Mouse (Mus musculus): ENCODE measurements at regions not wholly inside any gene's neighbourhood (a gene's known extent, or its start where the extent isn't known, plus 50 kb on each side); places are given as distances from the start of the nearest gene placed in this dataset.

DNA sequence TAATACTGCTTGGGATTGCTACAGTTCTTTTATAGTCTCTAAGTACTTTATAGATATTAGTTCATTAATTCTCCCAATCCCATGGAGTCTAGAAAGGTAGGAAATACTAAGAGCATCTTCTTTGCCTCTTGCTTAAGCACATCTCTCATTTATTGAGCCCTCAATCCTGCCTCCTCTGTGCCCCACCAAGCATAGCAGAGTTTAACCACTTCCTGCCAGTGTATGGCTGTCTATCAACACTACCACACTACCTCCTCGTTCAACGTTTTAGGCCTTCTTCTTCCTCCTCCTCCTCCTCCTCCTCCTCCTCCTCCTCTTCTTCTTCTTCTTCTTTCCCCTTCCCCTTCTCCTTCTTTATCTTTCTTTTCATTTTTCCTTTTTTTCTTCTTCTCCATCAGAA, 839.1 kb downstream of the Ets1 start:
- H3K36me3 ChIP-seq (replicated peaks): no peaks in the 10 kb centered on the region
- WGBS: 79% methylated on average over 2 of the region's 2 CpGs
- H3K4me2 ChIP-seq: no peak overlapping the region
- ATAC-seq (ENCODE audit: low FRiP score): no peak
- H3K27ac ChIP-seq: no peak overlapping the region
- no peak overlapping the region for H3K9ac ChIP-seq
- no peak overlapping the region for H3K4me3 ChIP-seq (replicated peaks)
- H3K4me1 ChIP-seq: no peaks in the 10 kb centered on the region
- no peaks in the 10 kb centered on the region for H3K9me3 ChIP-seq
- no peaks in the 10 kb centered on the region for H3K27me3 ChIP-seq

DNA sequence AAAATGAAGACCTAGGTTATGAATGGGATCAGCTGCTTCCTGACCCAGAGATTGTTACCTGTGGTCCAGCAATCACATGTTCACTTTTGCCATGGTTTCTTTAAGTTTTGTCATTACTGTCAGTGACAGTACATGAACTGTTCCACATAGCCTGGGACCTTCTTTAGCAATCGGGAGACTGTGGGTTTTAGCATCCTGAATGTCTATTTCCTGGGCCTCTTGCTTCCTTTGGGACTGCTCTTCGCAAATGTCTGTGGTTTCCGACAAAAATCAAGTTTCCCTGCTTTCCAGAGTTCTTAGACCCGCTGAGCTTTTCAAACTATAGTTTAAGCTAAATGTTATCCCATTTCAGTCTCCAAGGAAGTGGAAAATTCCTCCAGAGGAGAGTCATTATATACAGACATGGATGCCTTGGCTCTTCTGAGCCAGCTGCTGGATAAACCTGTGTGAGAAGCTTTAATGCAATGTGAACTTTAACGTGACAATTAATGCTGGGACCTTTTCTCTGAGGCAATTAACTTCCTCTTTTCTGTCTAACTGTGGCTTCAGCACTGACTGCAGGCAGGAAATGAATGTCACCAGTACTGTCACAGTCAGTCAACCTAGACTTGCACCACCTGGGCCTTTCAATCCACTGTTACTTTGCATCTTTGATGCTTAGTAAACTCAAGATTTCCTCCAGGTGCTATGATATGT, 847.0 kb downstream of the Ets1 start:
- Histone ChIP-seq H3K4me1 (no peaks in the 10 kb centered on the region), H3K4me2 (no peak overlapping the region), H3K27me3 (no peaks in the 10 kb centered on the region), H3K9ac (no peak overlapping the region), H3K4me3 (replicated peaks) (no peak overlapping the region), H3K27ac (no peak overlapping the region), H3K9me3 (no peaks in the 10 kb centered on the region), H3K36me3 (replicated peaks) (no peaks in the 10 kb centered on the region)
- WGBS: 69% methylated on average over 5 of the region's 5 CpGs
- ATAC-seq (ENCODE audit: low FRiP score): no peak

DNA sequence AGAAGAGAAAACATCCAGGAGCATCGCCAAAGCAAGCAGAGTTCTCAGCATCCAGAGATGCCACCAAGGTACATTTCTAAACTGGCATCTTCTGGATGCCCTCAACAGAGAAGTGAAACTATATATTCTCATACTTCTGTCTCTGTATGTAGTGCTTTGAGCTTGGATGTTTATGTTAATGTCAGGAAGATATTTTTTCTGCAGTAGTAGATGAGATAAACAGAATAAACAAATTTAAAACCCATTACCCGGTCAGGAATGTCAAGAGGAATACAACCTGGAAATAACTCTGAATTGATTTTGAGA, 847.5 kb downstream of the Ets1 start:
- ATAC-seq (ENCODE audit: low FRiP score): no peak
- Histone ChIP-seq H3K27ac (no peak overlapping the region), H3K36me3 (replicated peaks) (no peaks in the 10 kb centered on the region), H3K9me3 (no peaks in the 10 kb centered on the region), H3K9ac (no peak overlapping the region), H3K4me2 (no peak overlapping the region), H3K4me3 (replicated peaks) (no peak overlapping the region), H3K27me3 (no peaks in the 10 kb centered on the region), H3K4me1 (no peaks in the 10 kb centered on the region)
- WGBS: 94% methylated on average over 2 of the region's 2 CpGs

DNA sequence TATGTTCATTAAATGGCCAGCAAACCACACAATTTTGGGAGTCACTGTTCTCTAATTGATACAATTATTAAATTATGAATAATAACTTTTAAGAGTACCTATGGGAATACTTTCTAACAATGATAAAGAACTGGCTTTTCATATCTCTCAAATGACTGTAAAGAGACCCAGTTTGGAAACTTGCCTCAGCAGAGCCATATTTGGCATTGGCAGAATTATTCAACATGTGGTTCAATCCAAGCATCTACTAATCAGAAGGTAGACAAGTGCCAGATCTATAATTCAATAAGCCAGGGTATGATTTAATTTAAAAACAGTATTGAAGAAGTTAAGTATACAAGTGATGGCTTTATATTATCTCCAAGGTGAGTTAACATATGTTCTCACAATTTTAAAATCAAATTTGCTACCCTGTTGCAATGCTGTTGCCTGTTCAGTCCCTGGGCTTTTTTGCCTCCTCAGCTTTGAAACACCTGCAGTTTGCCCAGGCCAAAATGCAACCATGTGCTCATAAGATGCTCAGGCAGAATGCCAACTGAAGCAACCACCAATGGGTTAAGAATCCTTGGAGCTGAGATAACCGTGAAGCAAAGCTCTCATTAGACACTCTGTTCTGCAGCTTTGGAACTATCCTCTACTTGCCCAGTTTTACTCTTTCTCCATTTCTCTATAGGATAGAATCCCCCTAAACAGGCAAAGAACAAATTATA, 897.2 kb downstream of the Ets1 start:
- ATAC-seq (ENCODE audit: low FRiP score): no peak
- H3K4me2 ChIP-seq: no peak overlapping the region
- H3K4me1 ChIP-seq: no peaks in the 10 kb centered on the region
- H3K27ac ChIP-seq: no peak overlapping the region
- H3K36me3 ChIP-seq (replicated peaks): no peaks in the 10 kb centered on the region
- WGBS: 83% methylated on average over 1 of the region's 1 CpGs
- no peak overlapping the region for H3K9ac ChIP-seq
- no peaks in the 10 kb centered on the region for H3K27me3 ChIP-seq
- H3K4me3 ChIP-seq (replicated peaks): no peak overlapping the region
- no peaks in the 10 kb centered on the region for H3K9me3 ChIP-seq

DNA sequence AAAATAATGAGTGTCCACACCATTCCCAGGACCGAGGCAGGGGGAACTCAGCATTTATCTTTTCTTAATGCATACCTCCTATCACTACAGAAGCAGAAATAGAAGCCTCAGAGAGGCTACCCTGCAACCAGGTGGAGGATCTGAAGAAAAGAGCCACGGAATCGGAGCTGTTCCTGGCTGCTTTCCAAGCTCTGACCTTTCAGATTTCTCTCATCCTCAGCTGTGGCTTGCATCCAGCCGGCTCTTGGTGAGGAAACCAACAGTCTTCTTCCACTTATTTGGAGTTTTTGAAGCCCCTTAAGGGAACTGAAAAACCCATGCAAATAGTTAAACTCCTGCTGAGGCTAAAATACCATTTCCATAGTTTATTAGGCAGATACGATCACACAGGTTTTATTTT, 907.3 kb downstream of the Ets1 start:
- Histone ChIP-seq H3K4me3 (replicated peaks) (no peak overlapping the region), H3K9ac (no peak overlapping the region), H3K9me3 (no peaks in the 10 kb centered on the region), H3K4me2 (no peak overlapping the region), H3K27me3 (no peaks in the 10 kb centered on the region), H3K4me1 (no peaks in the 10 kb centered on the region), H3K36me3 (replicated peaks) (no peaks in the 10 kb centered on the region), H3K27ac (no peak overlapping the region)
- WGBS: 76% methylated on average over 5 of the region's 5 CpGs
- ATAC-seq (ENCODE audit: low FRiP score): no peak

DNA sequence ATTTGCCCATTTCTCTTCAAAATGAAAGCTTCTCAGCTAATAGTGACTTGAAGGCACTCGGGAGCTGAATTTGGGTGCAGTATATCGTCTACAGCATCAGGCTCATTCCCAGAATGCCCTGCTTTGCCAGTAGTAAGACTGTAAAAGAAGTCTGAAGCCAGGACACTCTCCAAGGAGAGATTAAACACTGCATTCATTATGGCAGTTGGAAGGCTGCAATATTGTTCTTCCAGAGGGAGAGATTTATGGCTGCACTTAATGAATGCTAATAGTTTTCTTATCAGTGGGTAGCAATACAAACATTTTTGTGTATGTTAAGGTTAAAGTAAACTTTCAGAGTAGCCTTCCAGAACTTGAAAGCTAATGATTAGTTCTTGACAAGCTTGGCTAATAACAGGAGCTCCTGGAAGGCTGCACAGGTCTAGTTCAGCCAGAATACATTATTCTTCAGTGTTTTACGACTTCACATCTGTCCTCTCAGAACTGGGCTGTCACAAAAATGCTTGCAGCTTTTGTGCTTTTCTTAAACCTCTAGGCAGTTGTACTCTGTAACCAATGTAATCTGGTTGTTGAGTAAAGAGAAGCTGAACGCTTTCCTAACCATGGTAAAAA, 910.2 kb downstream of the Ets1 start:
- no peak overlapping the region for H3K9ac ChIP-seq

DNA sequence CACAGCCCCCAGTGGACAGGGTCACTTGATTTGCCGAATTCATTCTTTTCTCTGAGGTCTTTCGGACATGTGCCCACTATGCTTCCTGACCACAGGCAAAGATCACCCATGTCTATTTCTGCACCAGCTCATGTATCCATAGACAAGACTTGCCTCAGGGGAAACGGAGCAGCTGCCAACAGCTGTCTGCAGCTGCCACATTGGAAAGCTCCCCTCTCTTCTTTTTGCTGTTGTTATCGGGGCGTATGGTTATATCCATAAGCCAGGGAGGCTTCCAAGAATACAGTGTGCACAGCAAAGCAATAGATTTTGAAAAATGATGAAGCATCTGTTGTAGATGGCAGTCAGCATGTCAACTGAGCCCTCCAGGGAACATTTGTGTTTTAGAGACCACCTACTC, 913.4 kb downstream of the Ets1 start:
- Histone ChIP-seq H3K9ac (no peak overlapping the region), H3K4me1 (no peaks in the 10 kb centered on the region), H3K9me3 (no peaks in the 10 kb centered on the region), H3K4me3 (replicated peaks) (no peak overlapping the region), H3K4me2 (no peak overlapping the region), H3K36me3 (replicated peaks) (no peaks in the 10 kb centered on the region), H3K27me3 (no peaks in the 10 kb centered on the region), H3K27ac (no peak overlapping the region)
- no peak for ATAC-seq (ENCODE audit: low FRiP score)
- 95% methylated on average over 5 of the region's 5 CpGs for WGBS

More for the DNA sequence above, 910.2 kb downstream of the Ets1 start:
- no peak overlapping the region for H3K4me3 ChIP-seq (replicated peaks)
- no peak for ATAC-seq (ENCODE audit: low FRiP score)
- H3K36me3 ChIP-seq (replicated peaks): no peaks in the 10 kb centered on the region
- no peak overlapping the region for H3K27ac ChIP-seq
- no peaks in the 10 kb centered on the region for H3K27me3 ChIP-seq
- no peaks in the 10 kb centered on the region for H3K9me3 ChIP-seq
- no peaks in the 10 kb centered on the region for H3K4me1 ChIP-seq
- 80% methylated on average over 4 of the region's 4 CpGs for WGBS
- H3K4me2 ChIP-seq: no peak overlapping the region

DNA sequence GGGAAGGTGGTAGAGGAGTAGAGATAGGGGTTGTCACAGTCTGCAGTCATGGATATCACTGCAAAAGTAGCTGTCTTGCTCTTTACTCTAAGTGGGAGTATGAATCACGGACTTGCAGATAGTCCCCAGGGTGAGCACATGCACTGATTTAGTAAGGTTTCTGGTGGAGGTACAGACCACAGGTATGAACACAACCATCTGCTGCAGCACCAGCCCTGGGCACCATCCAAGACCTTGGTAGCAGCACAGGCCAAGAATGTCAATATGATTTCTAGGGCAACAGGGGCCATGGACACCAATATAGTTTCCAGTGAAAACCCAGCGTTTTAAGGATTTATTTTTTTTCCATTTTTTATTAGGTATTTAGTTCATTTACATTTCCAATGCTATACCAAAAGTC, 913.7 kb upstream of the Kirrel3 start:
- Histone ChIP-seq H3K4me2 (no peak overlapping the region), H3K9ac (no peak overlapping the region), H3K4me1 (no peaks in the 10 kb centered on the region), H3K4me3 (replicated peaks) (no peak overlapping the region), H3K27me3 (no peaks in the 10 kb centered on the region), H3K27ac (no peak overlapping the region), H3K36me3 (replicated peaks) (no peaks in the 10 kb centered on the region), H3K9me3 (no peaks in the 10 kb centered on the region)
- WGBS: 86% methylated on average over 2 of the region's 2 CpGs
- ATAC-seq (ENCODE audit: low FRiP score): no peak

DNA sequence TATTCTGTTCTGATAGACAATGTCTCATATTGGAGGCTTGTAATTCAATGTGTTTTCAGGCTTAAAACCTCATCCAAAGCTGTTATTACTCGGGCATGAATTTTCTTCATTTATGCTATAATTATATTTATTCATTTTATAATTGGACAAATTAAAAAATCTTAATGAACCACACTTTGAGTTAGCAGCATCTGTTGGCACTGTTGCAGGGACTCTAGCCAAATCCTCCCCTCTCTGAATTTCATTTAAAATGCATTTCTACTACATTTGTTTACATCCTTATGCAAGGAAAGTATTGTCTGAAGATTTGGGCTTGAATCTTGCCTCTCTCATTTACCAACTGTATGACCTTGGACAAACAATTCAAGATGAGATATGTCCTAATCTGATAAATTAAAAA, 874.2 kb upstream of the Kirrel3 start:
- WGBS: 77% methylated on average over 1 of the region's 1 CpGs
- no peak for ATAC-seq (ENCODE audit: low FRiP score)
- Histone ChIP-seq H3K4me3 (replicated peaks) (no peak overlapping the region), H3K4me2 (no peak overlapping the region), H3K9me3 (no peaks in the 10 kb centered on the region), H3K36me3 (replicated peaks) (no peaks in the 10 kb centered on the region), H3K4me1 (no peaks in the 10 kb centered on the region), H3K9ac (no peak overlapping the region), H3K27me3 (no peaks in the 10 kb centered on the region), H3K27ac (no peak overlapping the region)

DNA sequence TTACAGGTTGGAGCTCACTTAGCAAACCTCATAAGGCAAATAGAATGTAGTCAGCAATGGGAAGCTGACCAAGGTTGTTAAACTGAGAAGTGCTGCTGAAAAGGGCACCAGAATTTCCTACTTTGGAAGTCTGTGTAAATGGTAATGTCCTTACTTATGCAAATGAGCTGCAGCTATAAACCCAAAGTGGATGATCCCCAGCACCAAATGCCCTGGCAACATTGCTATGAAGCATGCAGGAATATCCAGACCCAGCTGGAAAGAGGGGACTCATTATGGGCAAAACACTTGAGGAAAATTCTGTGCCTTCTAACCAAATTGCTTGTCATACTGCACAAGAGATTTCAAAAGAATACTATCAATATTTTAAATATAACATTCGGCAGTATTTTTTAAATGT, 861.3 kb upstream of the Kirrel3 start:
- no peaks in the 10 kb centered on the region for H3K36me3 ChIP-seq (replicated peaks)

DNA sequence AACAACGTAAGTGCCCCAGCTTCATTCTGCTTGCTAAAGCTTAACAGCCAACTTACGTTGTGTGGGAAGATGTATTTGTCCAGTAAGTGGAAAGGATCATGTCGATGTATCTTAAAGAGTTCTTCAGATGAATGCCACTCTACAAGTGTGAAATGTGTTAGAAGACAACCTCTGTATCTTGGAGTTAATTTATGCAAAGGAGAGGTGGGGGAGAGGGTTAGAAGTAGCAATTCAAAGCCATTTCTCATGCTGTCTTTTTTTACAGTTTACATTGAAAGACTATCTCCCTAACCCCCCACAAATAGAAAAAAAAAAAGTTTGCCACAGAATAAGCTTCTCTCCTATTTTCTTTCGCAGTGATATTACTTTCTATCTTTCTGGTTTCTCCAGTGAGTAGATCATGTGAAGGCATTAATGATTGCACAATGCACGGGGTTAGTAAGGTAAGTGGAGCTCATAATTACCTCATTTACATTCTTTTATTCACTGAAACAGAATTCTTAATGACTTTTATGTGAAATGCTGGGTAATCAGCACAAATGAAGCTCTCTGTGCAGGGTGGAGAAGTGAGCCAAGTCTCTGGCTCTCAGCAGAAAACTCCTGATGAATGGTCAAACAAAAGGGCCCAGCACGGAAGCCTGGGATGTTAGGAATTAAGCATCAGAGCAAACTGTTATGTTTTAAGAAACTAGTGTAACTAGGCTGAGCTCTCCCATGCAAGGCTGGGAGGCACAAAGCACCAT, 855.8 kb upstream of the Kirrel3 start:
- peaks cover 7% of the 10 kb centered on the region; the same call in 1 of the 2 replicates for H3K4me1 ChIP-seq
- peak; percentile 92 for ATAC-seq (ENCODE audit: low FRiP score)
- H3K9ac ChIP-seq: no peak overlapping the region
- no peaks in the 10 kb centered on the region for H3K36me3 ChIP-seq (replicated peaks)
- 0 out of 2 replicates have a peak overlapping the region, but pooled peaks have one; percentile 31 for H3K27ac ChIP-seq
- WGBS: 30% methylated on average over 6 of the region's 6 CpGs
- H3K27me3 ChIP-seq: no peaks in the 10 kb centered on the region
- no peaks in the 10 kb centered on the region for H3K9me3 ChIP-seq
- no peak overlapping the region for H3K4me3 ChIP-seq (replicated peaks)
- no peak overlapping the region for H3K4me2 ChIP-seq

More for the DNA sequence above, 861.3 kb upstream of the Kirrel3 start:
- Histone ChIP-seq H3K4me2 (no peak overlapping the region), H3K4me1 (no peaks in the 10 kb centered on the region), H3K9ac (no peak overlapping the region), H3K9me3 (no peaks in the 10 kb centered on the region), H3K27me3 (no peaks in the 10 kb centered on the region), H3K4me3 (replicated peaks) (no peak overlapping the region), H3K27ac (no peak overlapping the region)
- 81% methylated on average over 1 of the region's 1 CpGs for WGBS
- no peak for ATAC-seq (ENCODE audit: low FRiP score)

DNA sequence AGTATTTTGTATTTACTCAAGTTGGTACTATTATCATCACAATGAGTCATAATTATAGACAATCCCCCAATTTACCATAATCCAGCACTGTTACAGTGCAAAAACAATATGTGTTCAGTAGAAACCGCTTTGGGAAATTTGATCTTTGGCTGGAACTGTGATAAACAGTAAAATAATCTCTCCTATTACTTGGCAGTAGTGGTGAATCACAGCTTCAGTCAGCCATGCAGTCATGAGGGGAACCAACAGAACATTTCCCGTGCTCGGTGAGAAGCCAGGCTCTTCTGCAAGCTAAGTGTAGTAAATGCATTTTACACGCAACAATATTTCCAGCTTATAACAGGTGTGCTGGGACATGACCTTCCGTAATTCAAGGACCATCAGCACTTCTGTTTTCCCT, 822.7 kb upstream of the Kirrel3 start:
- no peaks in the 10 kb centered on the region for H3K27me3 ChIP-seq
- no peaks in the 10 kb centered on the region for H3K36me3 ChIP-seq (replicated peaks)
- WGBS: 88% methylated on average over 5 of the region's 5 CpGs
- H3K27ac ChIP-seq: no peak overlapping the region
- ATAC-seq (ENCODE audit: low FRiP score): no peak
- no peak overlapping the region for H3K4me2 ChIP-seq
- no peaks in the 10 kb centered on the region for H3K4me1 ChIP-seq
- H3K9me3 ChIP-seq: no peaks in the 10 kb centered on the region
- H3K4me3 ChIP-seq (replicated peaks): no peak overlapping the region
- no peak overlapping the region for H3K9ac ChIP-seq
